Mouse (Mus musculus) retina, adult 2 months (tissue): ENCODE data around the gene Smchd1.
"Not testable (repeated sequence)": the region's sequence is repeated elsewhere in the genome, so short reads cannot be mapped to it uniquely, and the experiment has no call there.

ENCODE experiments used
- DNase-seq: peaks from one replicate; pipeline ENCODE4 v3.0.0-alpha.2; 2012; ENCODE audit warnings: low read depth, low spot score

Smchd1 gene

GRCm38 (mm10) chr17:71445191-71445590 lies 30.0 kb downstream of the Smchd1 start:
- DNase-seq, result no peak

GRCm38 (mm10) chr17:71444718-71445117 lies 30.4 kb downstream of the Smchd1 start:
- no peak for DNase-seq

- DNase-seq, result no peak
Observed at GRCm38 (mm10) chr17:71444126-71444525, 31.0 kb downstream of the Smchd1 start.

GRCm38 (mm10) chr17:71443273-71443672 lies 31.9 kb downstream of the Smchd1 start:
- DNase-seq, result no peak

- not testable (repeated sequence) for DNase-seq
Observed at GRCm38 (mm10) chr17:71422502-71422901, 52.6 kb downstream of the Smchd1 start.

GRCm38 (mm10) chr17:71419448-71419847 lies 55.7 kb downstream of the Smchd1 start:
- DNase-seq, result not testable (repeated sequence)

GRCm38 (mm10) chr17:71417008-71417407 lies 58.1 kb downstream of the Smchd1 start:
- no peak for DNase-seq

- no peak for DNase-seq
Observed at GRCm38 (mm10) chr17:71387401-71387800, 87.7 kb downstream of the Smchd1 start.

- no peak for DNase-seq
Observed at GRCm38 (mm10) chr17:71380346-71380745, 94.8 kb downstream of the Smchd1 start.

- no peak for DNase-seq
Observed at GRCm38 (mm10) chr17:71377901-71378300, 97.2 kb downstream of the Smchd1 start.

- no peak for DNase-seq
Observed at GRCm38 (mm10) chr17:71355526-71355925, 119.6 kb downstream of the Smchd1 start.

GRCm38 (mm10) chr17:71354205-71354604 lies 120.9 kb downstream of the Smchd1 start:
- DNase-seq, result no peak

- no peak for DNase-seq
Observed at GRCm38 (mm10) chr17:71348188-71348587, 127.0 kb downstream of the Smchd1 start.

- DNase-seq, result no peak
Observed at GRCm38 (mm10) chr17:71342006-71342405, 133.1 kb downstream of the Smchd1 start.

GRCm38 (mm10) chr17:71338627-71339026 lies 136.5 kb downstream of the Smchd1 start:
- no peak for DNase-seq

- no peak for DNase-seq
Observed at GRCm38 (mm10) chr17:71337546-71337945, 137.6 kb downstream of the Smchd1 start.

- no peak for DNase-seq
Observed at GRCm38 (mm10) chr17:71336421-71336820, 138.7 kb downstream of the Smchd1 start.

GRCm38 (mm10) chr17:71332298-71332697 lies 142.8 kb downstream of the Smchd1 start:
- DNase-seq, result no peak

- not testable (repeated sequence) for DNase-seq
Observed at GRCm38 (mm10) chr17:71320731-71321130, 154.4 kb downstream of the Smchd1 start.

GRCm38 (mm10) chr17:71319361-71319760 lies 155.8 kb downstream of the Smchd1 start:
- DNase-seq, result no peak

GRCm38 (mm10) chr17:71317571-71317970 lies 157.6 kb downstream of the Smchd1 start:
- DNase-seq, result no peak

GRCm38 (mm10) chr17:71314315-71314714 lies 160.8 kb downstream of the Smchd1 start:
- DNase-seq, result no peak

- DNase-seq, result no peak
Observed at GRCm38 (mm10) chr17:71311340-71312171, 163.6 kb downstream of the Smchd1 start, which contains the start of gene Emilin2. TSS of gene Emilin2 (minus strand) at chr17:71311978.
